Mouse (Mus musculus): ENCODE measurements around the gene Cachd1. TPM values are rescaled to one million over a fixed set of nuclear protein-coding genes. Genes with fewer than 3 reads are reported as not detected.

The Cachd1 gene
- total and polyA plus RNA-seq, 3 experiments = 2.0 to 5.1 (median 3.5) TPM

GRCm38 (mm10) chr4:100855373-100855772 lies 78.9 kb downstream of the Cachd1 start:
- Histone ChIP-seq H3K4me3 (no peak overlapping the region), H3K9ac (ENCODE audit: low read depth, low read length) (no peak overlapping the region), H3K36me3 (ENCODE audit: control insufficient read depth, insufficient read depth, low read length) (no peaks in the 10 kb centered on the region), H3K79me2 (replicated peaks; ENCODE audit: control insufficient read depth, insufficient read depth, low read length) (no peaks in the 10 kb centered on the region; the same call in 1 of the 2 replicates), H3K27ac (no peak overlapping the region), H3K27me3 (ENCODE audit: control insufficient read depth, insufficient read depth, low read length) (no peaks in the 10 kb centered on the region), H3K4me1 (ENCODE audit: control insufficient read depth, insufficient read depth, low read length) (no peaks in the 10 kb centered on the region; the same call in none of the 2 replicates)
- intact Hi-C loops (cut with DNase I) = no loop called here
- no peak for DNase-seq
- 85% methylated on average over 4 of the region's 4 CpGs for WGBS
- no peak for TF ChIP-seq CTCF (IDR thresholded peaks at IDR 0.05)
- no peak for TF ChIP-seq EP300 (IDR thresholded peaks at IDR 0.05; ENCODE audit: insufficient read depth, low read depth, low read length)
- no peak for TF ChIP-seq POLR2A (IDR thresholded peaks at IDR 0.05; ENCODE audit: insufficient read depth, low read depth, low read length)

- Histone ChIP-seq H3K4me1 (ENCODE audit: control insufficient read depth, insufficient read depth, low read length) (no peaks in the 10 kb centered on the region; the same call in none of the 2 replicates), H3K27ac (no peak overlapping the region), H3K4me3 (no peak overlapping the region), H3K27me3 (ENCODE audit: control insufficient read depth, insufficient read depth, low read length) (no peaks in the 10 kb centered on the region), H3K79me2 (replicated peaks; ENCODE audit: control insufficient read depth, insufficient read depth, low read length) (no peaks in the 10 kb centered on the region; the same call in 1 of the 2 replicates), H3K9ac (ENCODE audit: low read depth, low read length) (no peak overlapping the region), H3K36me3 (ENCODE audit: control insufficient read depth, insufficient read depth, low read length) (no peaks in the 10 kb centered on the region)
- no peak for DNase-seq
- no peak for TF ChIP-seq EP300 (IDR thresholded peaks at IDR 0.05; ENCODE audit: insufficient read depth, low read depth, low read length)
- no peak for TF ChIP-seq POLR2A (IDR thresholded peaks at IDR 0.05; ENCODE audit: insufficient read depth, low read depth, low read length)
- no peak for TF ChIP-seq CTCF (IDR thresholded peaks at IDR 0.05)
- intact Hi-C loops (cut with DNase I) = no loop called here
- 83% methylated on average over 3 of the region's 3 CpGs for WGBS
Measured at GRCm38 (mm10) chr4:100857411-100857869, 81.0 kb downstream of the Cachd1 start.

- H3K27ac ChIP-seq = no peak overlapping the region
- no peak overlapping the region for H3K9ac ChIP-seq (ENCODE audit: low read depth, low read length)
- 64% methylated on average over 15 of the region's 15 CpGs for WGBS
- intact Hi-C loops (cut with DNase I) = no loop called here
- no peak overlapping the region for H3K4me3 ChIP-seq
- no peaks in the 10 kb centered on the region for H3K36me3 ChIP-seq (ENCODE audit: control insufficient read depth, insufficient read depth, low read length)
- no peak for TF ChIP-seq POLR2A (IDR thresholded peaks at IDR 0.05; ENCODE audit: insufficient read depth, low read depth, low read length)
- no peak for TF ChIP-seq EP300 (IDR thresholded peaks at IDR 0.05; ENCODE audit: insufficient read depth, low read depth, low read length)
- TF ChIP-seq CTCF (IDR thresholded peaks at IDR 0.05) = no peak
- H3K27me3 ChIP-seq (ENCODE audit: control insufficient read depth, insufficient read depth, low read length) = no peaks in the 10 kb centered on the region
- H3K4me1 ChIP-seq (ENCODE audit: control insufficient read depth, insufficient read depth, low read length) = no peaks in the 10 kb centered on the region
- DNase-seq = no peak
- H3K79me2 ChIP-seq (replicated peaks; ENCODE audit: control insufficient read depth, insufficient read depth, low read length) = no peaks in the 10 kb centered on the region; the same call in 1 of the 2 replicates
Measured at GRCm38 (mm10) chr4:100863861-100864428, 87.5 kb downstream of the Cachd1 start.

- no peak overlapping the region for H3K4me3 ChIP-seq
- no peaks in the 10 kb centered on the region for H3K4me1 ChIP-seq (ENCODE audit: control insufficient read depth, insufficient read depth, low read length)
- no peaks in the 10 kb centered on the region for H3K27me3 ChIP-seq (ENCODE audit: control insufficient read depth, insufficient read depth, low read length)
- no peaks in the 10 kb centered on the region for H3K36me3 ChIP-seq (ENCODE audit: control insufficient read depth, insufficient read depth, low read length)
- 56% methylated on average over 13 of the region's 13 CpGs for WGBS
- TF ChIP-seq CTCF (IDR thresholded peaks at IDR 0.05) (no peak), EP300 (IDR thresholded peaks at IDR 0.05; ENCODE audit: insufficient read depth, low read depth, low read length) (no peak), POLR2A (IDR thresholded peaks at IDR 0.05; ENCODE audit: insufficient read depth, low read depth, low read length) (no peak)
- no peak overlapping the region for H3K27ac ChIP-seq
- intact Hi-C loops (cut with DNase I) = no loop called here
- DNase-seq = peak in 1 of 2 experiments; percentile 25
- no peaks in the 10 kb centered on the region for H3K79me2 ChIP-seq (replicated peaks; ENCODE audit: control insufficient read depth, insufficient read depth, low read length)
- H3K9ac ChIP-seq (ENCODE audit: low read depth, low read length) = no peak overlapping the region
Measured at GRCm38 (mm10) chr4:100865423-100865822, 88.9 kb downstream of the Cachd1 start.

GRCm38 (mm10) chr4:100865962-100866703 lies 89.7 kb downstream of the Cachd1 start:
- no peak overlapping the region for H3K9ac ChIP-seq (ENCODE audit: low read depth, low read length)
- DNase-seq = no peak
- H3K27ac ChIP-seq = no peak overlapping the region
- H3K4me3 ChIP-seq = no peak overlapping the region
- TF ChIP-seq CTCF (IDR thresholded peaks at IDR 0.05) = no peak
- TF ChIP-seq POLR2A (IDR thresholded peaks at IDR 0.05; ENCODE audit: insufficient read depth, low read depth, low read length) = no peak
- no peak for TF ChIP-seq EP300 (IDR thresholded peaks at IDR 0.05; ENCODE audit: insufficient read depth, low read depth, low read length)
- WGBS = 69% methylated on average over 12 of the region's 12 CpGs
- H3K27me3 ChIP-seq (ENCODE audit: control insufficient read depth, insufficient read depth, low read length) = no peaks in the 10 kb centered on the region
- H3K36me3 ChIP-seq (ENCODE audit: control insufficient read depth, insufficient read depth, low read length) = no peaks in the 10 kb centered on the region
- H3K4me1 ChIP-seq (ENCODE audit: control insufficient read depth, insufficient read depth, low read length) = no peaks in the 10 kb centered on the region
- H3K79me2 ChIP-seq (replicated peaks; ENCODE audit: control insufficient read depth, insufficient read depth, low read length) = no peaks in the 10 kb centered on the region
- intact Hi-C loops (cut with DNase I) = no loop called here

- intact Hi-C loops (cut with DNase I) = no loop called here
- no peaks in the 10 kb centered on the region for H3K36me3 ChIP-seq (ENCODE audit: control insufficient read depth, insufficient read depth, low read length)
- H3K79me2 ChIP-seq (replicated peaks; ENCODE audit: control insufficient read depth, insufficient read depth, low read length) = no peaks in the 10 kb centered on the region
- H3K27ac ChIP-seq = no peak overlapping the region
- no peak overlapping the region for H3K9ac ChIP-seq (ENCODE audit: low read depth, low read length)
- TF ChIP-seq EP300 (IDR thresholded peaks at IDR 0.05; ENCODE audit: insufficient read depth, low read depth, low read length) (no peak), CTCF (IDR thresholded peaks at IDR 0.05) (no peak), POLR2A (IDR thresholded peaks at IDR 0.05; ENCODE audit: insufficient read depth, low read depth, low read length) (no peak)
- no peaks in the 10 kb centered on the region for H3K27me3 ChIP-seq (ENCODE audit: control insufficient read depth, insufficient read depth, low read length)
- 81% methylated on average over 3 of the region's 3 CpGs for WGBS
- no peak overlapping the region for H3K4me3 ChIP-seq
- no peaks in the 10 kb centered on the region; the same call in 1 of the 2 replicates for H3K4me1 ChIP-seq (ENCODE audit: control insufficient read depth, insufficient read depth, low read length)
- no peak for DNase-seq
Measured at GRCm38 (mm10) chr4:100877351-100877750, 100.9 kb downstream of the Cachd1 start.

Data from heart, adult 2 months (tissue).